Mouse (Mus musculus) kidney, adult 2 months (tissue): ENCODE data around the gene Celf2. TPM values are rescaled to one million over a fixed set of nuclear protein-coding genes. Genes with fewer than 3 reads are reported as not detected.

ENCODE experiments used
- DNase-seq: peaks from one replicate; pipeline ENCODE4 v3.0.0; 2021
- H3K27ac ChIP-seq: fragments of 200-500 bp; 2 replicates; pipeline ENCODE4 v1.5.1; 2012; ENCODE audit warnings: low read depth, low read length, control low read depth, inconsistent platforms; ENCODE audit not compliant: insufficient read depth
- H3K27me3 ChIP-seq: fragments of 200-500 bp; replicated peaks from 2 replicates; pipeline ENCODE4 v1.6.1; 2012; ENCODE audit warnings: mild to moderate bottlenecking, moderate library complexity, low read length, inconsistent platforms; ENCODE audit not compliant: control insufficient read depth, insufficient read depth
- H3K36me3 ChIP-seq: fragments of 200-500 bp; 2 replicates; pipeline ENCODE4 v1.6.1; 2012; ENCODE audit warnings: mild to moderate bottlenecking, moderate library complexity, low read length, inconsistent platforms; ENCODE audit not compliant: control insufficient read depth, insufficient read depth
- H3K4me1 ChIP-seq: fragments of 200-500 bp; 2 replicates; pipeline ENCODE4 v1.6.1; 2011; ENCODE audit warnings: low read length; ENCODE audit not compliant: control insufficient read depth, insufficient read depth
- H3K4me3 ChIP-seq: fragments of 200-500 bp; 2 replicates; pipeline ENCODE4 v1.5.1; 2011; ENCODE audit warnings: mild to moderate bottlenecking, low read depth, low read length, control low read depth; ENCODE audit not compliant: insufficient read depth
- CTCF ChIP-seq: fragments of 200-500 bp; conservative IDR thresholded peaks from 2 replicates; pipeline ENCODE4 v1.5.1; 2011; ENCODE audit warnings: low read depth, mild to moderate bottlenecking, control low read depth, low read length, moderate library complexity, mixed read lengths; ENCODE audit not compliant: insufficient read depth, insufficient read length
- POLR2A ChIP-seq: fragments of 200-500 bp; IDR thresholded peaks from one replicate; pipeline ENCODE4 v1.6.1; 2011; ENCODE audit warnings: low read depth, low read length, control low read depth
- WGBS: fragments of 180-500 bp; shearing (Covaris S2); methylation state at CpG from one replicate; pipeline ENCODE4 v1.1.7; 2018; 5-methylcytosine and 5-hydroxymethylcytosine counted together
- polyA plus RNA-seq: library from polyadenylated mRNA; depleted of rRNA; stranded (reverse); fragments of >200 nt; gene quantifications from 2 replicates; pipeline ENCODE4 v1.2.3, GENCODE M21; 2012

The Celf2 gene
- polyA plus RNA-seq, 1 experiment, result 11.5 TPM

DNA sequence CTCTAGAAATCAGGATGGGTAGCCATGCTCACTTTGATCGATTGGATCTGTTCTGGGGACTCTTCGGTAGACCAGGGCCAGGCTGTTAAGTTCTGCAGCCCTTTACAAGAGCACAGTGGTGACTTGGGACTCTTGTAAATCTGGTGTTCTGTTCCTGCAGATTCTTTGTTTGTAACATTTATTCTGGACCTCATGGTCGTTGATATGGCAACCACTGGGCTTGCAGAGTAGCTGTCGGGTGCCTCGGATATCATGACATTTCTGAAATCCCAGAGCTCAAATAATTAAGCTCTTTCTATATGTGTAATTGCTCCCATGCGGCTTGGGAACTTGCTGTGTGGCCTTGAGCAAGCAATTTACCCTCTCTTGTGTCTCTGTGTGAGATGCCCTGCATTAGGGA lies 525.5 kb downstream of the Celf2 start:
- H3K4me3 ChIP-seq, result no peak overlapping the region
- TF ChIP-seq POLR2A, result no peak
- no peak for TF ChIP-seq CTCF
- DNase-seq, result no peak
- H3K27me3 ChIP-seq, result no peaks in the 10 kb centered on the region
- no peaks in the 10 kb centered on the region for H3K36me3 ChIP-seq
- no peak overlapping the region for H3K27ac ChIP-seq
- WGBS, result 85% methylated on average over 6 of the region's 6 CpGs
- H3K4me1 ChIP-seq, result no peaks in the 10 kb centered on the region

DNA sequence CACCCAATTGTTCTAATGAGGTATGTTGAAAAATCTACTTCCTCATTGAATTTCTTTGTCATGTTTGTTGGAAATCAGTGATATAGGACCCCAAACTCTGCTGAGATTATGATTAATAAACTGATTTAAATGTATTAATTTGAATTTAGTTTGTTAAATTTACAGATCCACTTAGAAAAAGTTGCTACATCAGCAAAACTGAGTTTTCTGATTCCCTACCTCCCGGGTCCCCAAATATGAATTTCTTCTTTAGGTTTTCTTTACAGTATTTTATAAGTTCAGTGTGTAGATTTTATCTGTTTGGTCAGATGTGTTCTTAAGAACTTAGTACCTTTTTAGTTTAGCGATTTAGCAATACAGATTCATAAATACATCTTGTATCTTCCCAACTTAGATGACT lies 533.1 kb downstream of the Celf2 start:
- no peak for DNase-seq
- Histone ChIP-seq H3K27me3 (no peaks in the 10 kb centered on the region), H3K4me1 (no peaks in the 10 kb centered on the region), H3K36me3 (no peaks in the 10 kb centered on the region), H3K4me3 (no peak overlapping the region), H3K27ac (no peak overlapping the region)
- no peak for TF ChIP-seq CTCF
- no peak for TF ChIP-seq POLR2A
- 92% methylated on average over 2 of the region's 2 CpGs for WGBS

DNA sequence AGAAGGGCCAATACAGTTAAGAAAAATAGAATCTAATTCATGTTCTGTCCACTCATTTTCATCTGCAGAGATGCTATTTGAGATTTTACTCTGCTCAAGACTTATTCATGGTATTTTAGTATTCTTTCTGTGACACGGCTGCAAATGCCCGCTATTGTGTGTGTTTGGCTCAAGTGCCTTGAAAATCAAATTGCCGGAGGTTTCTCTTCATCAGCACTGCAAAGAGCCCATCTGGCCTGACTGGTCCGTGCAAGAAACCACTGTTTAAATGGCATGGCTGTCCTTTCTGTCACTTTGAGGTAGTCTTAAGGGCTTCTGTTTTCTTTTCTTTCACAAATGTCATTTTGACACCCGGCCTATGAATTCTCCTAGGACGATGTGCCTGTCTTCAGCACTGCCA lies 540.1 kb downstream of the Celf2 start:
- WGBS, result 86% methylated on average over 6 of the region's 6 CpGs
- Histone ChIP-seq H3K27me3 (no peaks in the 10 kb centered on the region), H3K27ac (no peak overlapping the region), H3K36me3 (no peaks in the 10 kb centered on the region), H3K4me1 (no peaks in the 10 kb centered on the region), H3K4me3 (no peak overlapping the region)
- DNase-seq, result no peak
- no peak for TF ChIP-seq CTCF
- no peak for TF ChIP-seq POLR2A

DNA sequence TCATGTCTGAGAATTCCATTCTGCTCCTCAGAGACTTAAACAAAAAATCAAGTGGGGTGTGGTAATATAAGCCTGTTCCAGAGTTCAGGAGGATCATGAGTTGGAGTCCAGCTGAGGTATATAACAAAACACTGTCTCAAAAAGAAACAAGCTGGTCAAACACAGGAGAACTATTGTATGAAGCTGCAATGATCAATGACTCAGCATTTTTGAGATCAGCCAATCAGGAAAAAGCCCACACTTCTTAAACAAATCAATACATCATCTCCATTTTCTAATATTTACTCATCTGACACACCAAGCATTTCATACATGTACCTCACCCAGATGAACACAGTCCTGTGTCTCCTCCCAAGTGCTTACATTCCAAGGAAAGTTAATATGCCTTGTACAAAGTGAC lies 544.1 kb downstream of the Celf2 start:
- Histone ChIP-seq H3K36me3 (no peaks in the 10 kb centered on the region), H3K27ac (no peak overlapping the region), H3K4me3 (no peak overlapping the region), H3K27me3 (no peaks in the 10 kb centered on the region), H3K4me1 (no peaks in the 10 kb centered on the region)
- no peak for DNase-seq
- TF ChIP-seq CTCF, result no peak
- TF ChIP-seq POLR2A, result no peak

DNA sequence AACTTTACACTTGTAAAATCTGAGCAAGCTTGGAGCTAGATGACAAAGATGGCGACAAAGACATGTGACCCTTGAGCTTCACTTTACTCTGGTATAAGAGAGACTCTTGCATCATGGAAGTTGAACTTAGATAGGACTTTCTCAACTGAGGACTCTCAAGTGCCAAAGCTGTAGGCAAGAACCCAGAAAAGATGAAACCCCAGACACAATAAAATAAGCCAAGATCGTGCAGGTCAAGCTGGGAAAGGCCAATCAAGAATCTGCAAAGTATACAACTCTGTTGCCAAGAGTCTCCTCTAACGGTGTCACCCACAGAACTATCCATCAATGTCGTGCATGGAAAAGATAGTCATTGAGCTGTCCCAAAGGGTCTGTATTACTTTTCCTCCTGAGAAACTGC lies 558.7 kb downstream of the Celf2 start:
- Histone ChIP-seq H3K27ac (no peak overlapping the region), H3K36me3 (no peaks in the 10 kb centered on the region), H3K4me3 (no peak overlapping the region), H3K4me1 (no peaks in the 10 kb centered on the region), H3K27me3 (no peaks in the 10 kb centered on the region)
- DNase-seq, result peak; percentile 5
- TF ChIP-seq POLR2A (no peak), CTCF (no peak)
- 55% methylated on average over 4 of the region's 4 CpGs for WGBS

DNA sequence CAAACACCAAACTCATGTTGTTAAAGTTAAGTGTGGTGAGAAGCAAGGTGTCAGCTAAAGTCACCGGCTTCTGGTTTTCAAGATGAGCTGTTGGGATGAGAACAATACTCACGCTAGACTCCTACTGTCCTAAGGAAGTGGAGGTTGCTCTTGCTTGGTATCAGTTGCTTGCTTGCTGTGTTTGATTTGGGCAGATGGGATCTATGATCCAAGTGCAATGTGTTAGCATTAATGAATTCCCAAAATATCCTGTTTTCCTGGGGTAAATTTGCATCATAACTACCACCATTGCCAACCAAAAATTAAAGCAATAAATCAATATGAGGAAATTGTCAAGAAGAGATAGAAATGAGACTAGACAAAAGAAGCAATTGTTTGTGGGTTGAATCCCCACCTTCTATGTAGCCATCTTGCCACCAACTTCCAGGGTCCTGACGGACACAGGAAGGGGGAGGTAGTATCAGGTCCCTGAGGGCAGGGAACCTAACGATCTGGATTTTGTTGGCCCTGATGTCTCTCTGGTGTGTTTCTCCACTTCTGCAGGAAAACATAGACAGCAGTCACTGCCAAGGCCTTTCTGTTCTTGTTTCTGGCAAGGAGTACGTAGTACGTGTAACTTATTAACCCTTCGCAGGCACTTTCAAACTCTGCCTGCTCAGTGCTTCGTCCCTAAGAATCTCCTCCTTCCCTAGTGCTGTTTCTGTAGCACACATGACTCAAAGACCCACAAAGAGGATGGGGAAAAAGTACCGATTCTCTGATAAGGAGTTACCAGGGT lies 563.5 kb downstream of the Celf2 start:
- WGBS, result 68% methylated on average over 9 of the region's 9 CpGs
- Histone ChIP-seq H3K27ac (no peak overlapping the region), H3K4me1 (no peaks in the 10 kb centered on the region), H3K27me3 (no peaks in the 10 kb centered on the region), H3K36me3 (no peaks in the 10 kb centered on the region), H3K4me3 (no peak overlapping the region)
- DNase-seq, result peak; percentile 17
- TF ChIP-seq CTCF (no peak), POLR2A (no peak)

DNA sequence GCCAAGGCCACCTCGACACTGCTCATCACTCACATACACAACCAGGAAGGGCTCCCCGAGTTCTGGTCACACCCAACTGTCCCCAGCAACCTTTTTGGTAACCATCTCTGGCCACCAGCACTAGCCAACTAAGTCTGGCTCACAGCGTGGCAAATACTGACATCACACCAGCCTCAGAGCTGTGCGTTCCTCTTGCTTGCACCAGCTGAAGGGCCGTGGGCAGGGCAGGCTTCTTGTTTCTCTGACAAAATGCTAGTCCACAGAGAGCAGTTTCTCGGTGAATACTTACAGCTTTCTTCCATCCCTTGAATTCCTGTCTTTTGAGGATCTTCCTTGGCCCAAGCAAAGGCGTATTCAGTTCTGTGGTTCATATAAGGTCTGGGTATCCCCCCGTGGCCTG lies 565.7 kb downstream of the Celf2 start:
- TF ChIP-seq POLR2A (no peak), CTCF (no peak)
- no peak overlapping the region for H3K4me3 ChIP-seq
- no peaks in the 10 kb centered on the region for H3K36me3 ChIP-seq
- no peak for DNase-seq
- H3K4me1 ChIP-seq, result no peaks in the 10 kb centered on the region
- H3K27ac ChIP-seq, result no peak overlapping the region
- no peaks in the 10 kb centered on the region for H3K27me3 ChIP-seq
- 80% methylated on average over 8 of the region's 8 CpGs for WGBS
